ENCODE assay signal across 9 mouse cellular contexts in genomic region chr11:4216248-4217000, GRCm38 (mm10). TPM values are rescaled to one million over a fixed set of nuclear protein-coding genes. Genes with fewer than 3 reads are reported as not detected.
DNase-seq lines count a peak whose midpoint lies in the region; ATAC-seq lines count a peak whose summit lies in the region.
"Had no signal": no experiment of that assay in that cellular context is flagged by ENCODE, and none has a peak within 500 bp of the region (broad histone marks: within the 10 kb centered on the region; RNA-seq: fewer than 3 reads in every experiment).

No protein-coding gene starts in this region.

- H3K4me3 ChIP-seq in limb, embryonic 13.5 days: no peak overlapping the region
- H3K4me3 ChIP-seq: midbrain, embryonic 12.5 days had no signal

- no peak overlapping the region for H3K9ac ChIP-seq in limb, embryonic 13.5 days
- H3K9ac ChIP-seq: midbrain, embryonic 12.5 days had no signal

- WGBS in limb, embryonic 13.5 days: 74% methylated on average over 9 of the region's 9 CpGs

- H3K36me3 ChIP-seq in limb, embryonic 13.5 days: peaks cover 56% of the 10 kb centered on the region

- H3K4me1 ChIP-seq in limb, embryonic 13.5 days: peaks cover 15% of the 10 kb centered on the region

- H3K27me3 ChIP-seq in limb, embryonic 13.5 days: peaks cover 27% of the 10 kb centered on the region

- peak overlapping the region; percentile 2; the same call in 1 of the 2 replicates for H3K27ac ChIP-seq in limb, embryonic 13.5 days
- H3K27ac ChIP-seq: midbrain, embryonic 12.5 days had no signal

- DNase-seq in adrenal gland, adult 2 months: peak; percentile 60
- DNase-seq in adrenal gland, postnatal 4 days (ENCODE audit: low spot score in 2 of 2): no peak
- peak; percentile 50 to 65 for DNase-seq in right cerebral cortex, postnatal 10 days (ENCODE audit: low spot score in 2 of 2)
- no peak for DNase-seq in right cerebral cortex, postnatal 14 days
- DNase-seq in cerebellum, adult 8-10 months: no peak
- no peak for DNase-seq in frontal cortex, postnatal 25 days (ENCODE audit: low spot score in 2 of 2)

- ATAC-seq in limb, embryonic 13.5 days (ENCODE audit: low FRiP score, low read depth): no peak
- ATAC-seq in inflammation-experienced regulatory T-cells, adult 6 months: no peak

- H3K9me3 ChIP-seq in limb, embryonic 13.5 days: no peaks in the 10 kb centered on the region
- H3K9me3 ChIP-seq: midbrain, embryonic 12.5 days had no signal

- H3K4me2 ChIP-seq in limb, embryonic 13.5 days (replicated peaks): no peak overlapping the region
- H3K4me2 ChIP-seq: midbrain, embryonic 12.5 days had no signal

RNA-seq across cellular contexts. Expression of gene Castor1, which starts 1.6 kb away (rescaled TPM):
- total RNA-seq in adrenal gland, adult 2 months (2021): 1 to 10 TPM; 3.5 to 4.1 TPM
- polyA plus RNA-seq in adrenal gland, adult 2 months (2012; rRNA removed): 11.6 and 14.6 TPM in 2 replicates
- 1 to 10 TPM; 6.3 to 6.6 TPM for total RNA-seq in adrenal gland, postnatal 4 days (2021)
- 4.5 and 4.7 TPM in 2 replicates for polyA plus RNA-seq in limb, embryonic 13.5 days (2015; fragmentation: Nextera tagmentation; extraction: Ambion mirVana)
- 10 to 100 TPM; 25.7 to 42.0 (median 37.8) TPM for polyA plus RNA-seq in inflammation-experienced regulatory T-cells, adult 6 months (2017; shearing (Covaris generic))

RNA-seq across cellular contexts. Expression of gene Osm, which starts 19.8 kb away (rescaled TPM):
- under 1 TPM in 1 of 2 experiments, not detected in 1; 0.45 TPM for total RNA-seq in adrenal gland, adult 2 months (2021)
- 0.13 and 0.17 TPM in 2 replicates for polyA plus RNA-seq in adrenal gland, adult 2 months (2012; rRNA removed)
- total RNA-seq in adrenal gland, postnatal 4 days (2021): under 1 TPM; 0.11 to 0.23 TPM
- polyA plus RNA-seq in limb, embryonic 13.5 days (2015; fragmentation: Nextera tagmentation; extraction: Ambion mirVana): 0.06 TPM in 1 of 2 replicates, not detected in the other
- polyA plus RNA-seq in inflammation-experienced regulatory T-cells, adult 6 months (2017; shearing (Covaris generic)): 10 to 100 TPM; 11.2 to 23.6 (median 16.6) TPM
- polyA plus RNA-seq: midbrain, embryonic 12.5 days had no signal

RNA-seq across cellular contexts. Expression of gene Tbc1d10a, which starts 29.8 kb away (rescaled TPM):
- total RNA-seq in adrenal gland, adult 2 months (2021): 10 to 100 TPM; 13.7 to 16.2 TPM
- polyA plus RNA-seq in adrenal gland, adult 2 months (2012; rRNA removed): 35.3 and 38.3 TPM in 2 replicates
- total RNA-seq in adrenal gland, postnatal 4 days (2021): 10 to 100 TPM; 19.0 to 19.9 TPM
- 40.2 and 42.3 TPM in 2 replicates for polyA plus RNA-seq in limb, embryonic 13.5 days (2015; fragmentation: Nextera tagmentation; extraction: Ambion mirVana)
- 10 to 100 TPM; 14.3 to 20.5 (median 19.0) TPM for polyA plus RNA-seq in inflammation-experienced regulatory T-cells, adult 6 months (2017; shearing (Covaris generic))

RNA-seq across cellular contexts. Expression of gene Lif, which starts 40.9 kb away (rescaled TPM):
- under 1 TPM; 0.06 to 0.24 TPM for total RNA-seq in adrenal gland, adult 2 months (2021)
- polyA plus RNA-seq in adrenal gland, adult 2 months (2012; rRNA removed): 0.43 and 1.0 TPM in 2 replicates
- under 1 TPM; 0.76 to 0.99 TPM for total RNA-seq in adrenal gland, postnatal 4 days (2021)
- 0.08 TPM in 2 replicates for polyA plus RNA-seq in limb, embryonic 13.5 days (2015; fragmentation: Nextera tagmentation; extraction: Ambion mirVana)
- 1 to 10 TPM; 1.9 to 2.6 (median 2.5) TPM for polyA plus RNA-seq in inflammation-experienced regulatory T-cells, adult 6 months (2017; shearing (Covaris generic))
- polyA plus RNA-seq: midbrain, embryonic 12.5 days had no signal

RNA-seq across cellular contexts. Expression of gene Sf3a1, which starts 56.3 kb away (rescaled TPM):
- 10 to 100 TPM; 47.0 to 52.5 TPM for total RNA-seq in adrenal gland, adult 2 months (2021)
- polyA plus RNA-seq in adrenal gland, adult 2 months (2012; rRNA removed): 36.4 and 39.8 TPM in 2 replicates
- total RNA-seq in adrenal gland, postnatal 4 days (2021): 10 to 100 TPM; 70.4 to 71.6 TPM
- 57.0 and 65.7 TPM in 2 replicates for polyA plus RNA-seq in limb, embryonic 13.5 days (2015; fragmentation: Nextera tagmentation; extraction: Ambion mirVana)
- 10 to 100 TPM; 54.2 to 71.2 (median 66.6) TPM for polyA plus RNA-seq in inflammation-experienced regulatory T-cells, adult 6 months (2017; shearing (Covaris generic))

Comparison
In these comparisons a context has a peak if more than half of its experiments do, and no peak if none do; other contexts are left out.
1. DNase-seq: peak in adrenal gland, adult 2 months (single experiment) and right cerebral cortex, postnatal 10 days (2 of 2); none in adrenal gland, postnatal 4 days (0 of 2), right cerebral cortex, postnatal 14 days (single experiment), cerebellum, adult 8-10 months (single experiment) and frontal cortex, postnatal 25 days (0 of 2).
2. RNA of gene Osm, which starts 19.8 kb away (polyA plus RNA-seq): 11.2 to 23.6 TPM in inflammation-experienced regulatory T-cells, adult 6 months; 0.13 to 0.17 TPM in adrenal gland, adult 2 months and 0.06 TPM in limb, embryonic 13.5 days; every median in the first group is over 10 times any median in the second.